Mouse (Mus musculus) CH12.LX (cell line): ENCODE results near the gene Tm9sf2. TPM values are rescaled to one million over a fixed set of nuclear protein-coding genes. Genes with fewer than 3 reads are reported as not detected.

Experiments used
- DNase-seq: peaks from one replicate; pipeline ENCODE4 v3.0.0-alpha.2; 2013; ENCODE audit errors: extremely low read depth
- H3K27ac ChIP-seq: 2 replicates; pipeline ENCODE4 v1.5.1; 2012; ENCODE audit warnings: low read depth, mild to moderate bottlenecking, control low read depth, moderate library complexity; ENCODE audit not compliant: insufficient read depth
- H3K27me3 ChIP-seq: replicated peaks from 2 replicates; pipeline ENCODE3; 2012; ENCODE audit warnings: inconsistent platforms
- H3K36me3 ChIP-seq, 2 experiments: replicated peaks in 1 of 2; 2 replicates each; pipeline versions ENCODE3 to v1.6.1; 2012; ENCODE audit warnings: inconsistent platforms in 1 of 2, low read length in 1 of 2, mild to moderate bottlenecking in 1 of 2, mixed read lengths in 1 of 2, moderate library complexity in 1 of 2; ENCODE audit not compliant: control insufficient read depth in 1 of 2, insufficient read depth in 1 of 2
- H3K4me1 ChIP-seq, 2 experiments: 2 replicates each; pipeline ENCODE4 v1.6.1; 2012; ENCODE audit warnings: inconsistent platforms in 1 of 2, moderate library complexity in 1 of 2; ENCODE audit not compliant: insufficient read depth in 2 of 2, control insufficient read depth in 1 of 2
- H3K4me2 ChIP-seq: 2 replicates; pipeline ENCODE4 v1.6.1; 2012; ENCODE audit warnings: low read depth, mild to moderate bottlenecking, control low read depth; ENCODE audit not compliant: poor library complexity, insufficient read depth, severe bottlenecking
- H3K4me3 ChIP-seq, 3 experiments: fragments of 150-350 bp in 1 of 3; sonication (generic) in 1 of 3; replicated peaks in 1 of 3; 2 replicates each; pipeline versions ENCODE3 to v1.5.1; 2011 to 2012; ENCODE audit warnings: low read depth in 2 of 3, low read length in 2 of 3, mild to moderate bottlenecking in 2 of 3, moderate library complexity in 2 of 3, control low read depth in 1 of 3, improper control_type of control experiment in 1 of 3, inconsistent platforms in 1 of 3, mixed read lengths in 1 of 3; ENCODE audit not compliant: poor library complexity in 1 of 3
- H3K79me2 ChIP-seq: replicated peaks from 2 replicates; pipeline ENCODE4 v1.6.1; 2012; ENCODE audit warnings: mild to moderate bottlenecking, moderate library complexity; ENCODE audit not compliant: control insufficient read depth, poor library complexity, insufficient read depth, severe bottlenecking; ENCODE audit errors: extremely low read depth
- H3K9ac ChIP-seq: 2 replicates; pipeline ENCODE4 v1.6.1; 2012; ENCODE audit warnings: low read depth, mild to moderate bottlenecking, control low read depth, moderate library complexity; ENCODE audit not compliant: insufficient read depth
- H3K9me3 ChIP-seq: replicated peaks from 2 replicates; pipeline ENCODE3; 2012; ENCODE audit warnings: low read length, inconsistent platforms, mixed read lengths
- BHLHE40 ChIP-seq: IDR thresholded peaks from 2 replicates; pipeline ENCODE4 v1.6.1; 2011; ENCODE audit warnings: mild to moderate bottlenecking, low read depth, low read length, improper control_type of control experiment
- CHD1 ChIP-seq: IDR thresholded peaks from 2 replicates; pipeline ENCODE4 v1.6.1; 2012; ENCODE audit warnings: low read depth, low read length, improper control_type of control experiment, inconsistent platforms
- E2F4 ChIP-seq: IDR thresholded peaks from 2 replicates; pipeline ENCODE4 v1.6.1; 2011; ENCODE audit warnings: low read depth, low read length, improper control_type of control experiment; ENCODE audit not compliant: insufficient replicate concordance
- ELF1 ChIP-seq: IDR thresholded peaks from 2 replicates; pipeline ENCODE4 v1.6.1; 2014; ENCODE audit warnings: low read depth, mild to moderate bottlenecking, inconsistent platforms, low read length, improper control_type of control experiment
- EP300 ChIP-seq: IDR thresholded peaks from 2 replicates; pipeline ENCODE4 v1.6.1; 2011; ENCODE audit warnings: low read length, improper control_type of control experiment
- HCFC1 ChIP-seq: IDR thresholded peaks from 2 replicates; pipeline ENCODE4 v1.6.1; 2012; ENCODE audit warnings: low read depth, mild to moderate bottlenecking, inconsistent platforms, low read length, improper control_type of control experiment
- IRF4 ChIP-seq: IDR thresholded peaks from 2 replicates; pipeline ENCODE4 v1.6.1; 2014; ENCODE audit warnings: low read depth, mild to moderate bottlenecking, inconsistent platforms, low read length, improper control_type of control experiment
- JUN ChIP-seq: IDR thresholded peaks from 2 replicates; pipeline ENCODE4 v1.6.1; 2011; ENCODE audit warnings: low read depth, mild to moderate bottlenecking, low read length, improper control_type of control experiment, moderate library complexity; ENCODE audit not compliant: insufficient read depth
- JUND ChIP-seq: conservative IDR thresholded peaks from 2 replicates; pipeline ENCODE4 v1.6.1; 2011; ENCODE audit warnings: low read depth, low read length, improper control_type of control experiment
- KAT2A ChIP-seq: IDR thresholded peaks from 2 replicates; pipeline ENCODE4 v1.6.1; 2012; ENCODE audit warnings: low read length, improper control_type of control experiment, inconsistent platforms; ENCODE audit not compliant: insufficient replicate concordance
- MAX ChIP-seq: IDR thresholded peaks from 2 replicates; pipeline ENCODE4 v1.6.1; 2011; ENCODE audit warnings: low read length, improper control_type of control experiment
- NELFE ChIP-seq: IDR thresholded peaks from 2 replicates; pipeline ENCODE4 v1.6.1; 2011; ENCODE audit warnings: low read depth, low read length, improper control_type of control experiment
- PAX5 ChIP-seq: IDR thresholded peaks from 2 replicates; pipeline ENCODE4 v1.6.1; 2012; ENCODE audit warnings: low read length, inconsistent platforms, mixed read lengths
- POLR2AphosphoS2 ChIP-seq: IDR thresholded peaks from 2 replicates; pipeline ENCODE4 v1.6.1; 2011; ENCODE audit warnings: low read depth, low read length, improper control_type of control experiment
- RAD21 ChIP-seq: IDR thresholded peaks from 2 replicates; pipeline ENCODE4 v1.6.1; 2011; ENCODE audit warnings: low read depth, mild to moderate bottlenecking, low read length, improper control_type of control experiment, moderate library complexity
- RCOR1 ChIP-seq: conservative IDR thresholded peaks from 2 replicates; pipeline ENCODE4 v1.6.1; 2012; ENCODE audit warnings: low read depth, mild to moderate bottlenecking, inconsistent platforms, low read length, improper control_type of control experiment
- SIN3A ChIP-seq: IDR thresholded peaks from 2 replicates; pipeline ENCODE4 v1.6.1; 2012; ENCODE audit warnings: low read length, improper control_type of control experiment, inconsistent platforms
- TBP ChIP-seq: conservative IDR thresholded peaks from 2 replicates; pipeline ENCODE4 v1.6.1; 2011; ENCODE audit warnings: low read depth, low read length, improper control_type of control experiment
- USF2 ChIP-seq: conservative IDR thresholded peaks from 2 replicates; pipeline ENCODE4 v1.6.1; 2011; ENCODE audit warnings: low read depth, low read length, improper control_type of control experiment
- ZC3H11A ChIP-seq: IDR thresholded peaks from 2 replicates; pipeline ENCODE4 v1.6.1; 2012; ENCODE audit warnings: low read depth, mild to moderate bottlenecking, inconsistent platforms, low read length, improper control_type of control experiment
- ZKSCAN1 ChIP-seq: IDR thresholded peaks from 2 replicates; pipeline ENCODE4 v1.6.1; 2012; ENCODE audit warnings: low read depth, inconsistent platforms, low read length, improper control_type of control experiment, borderline replicate concordance
- ZMIZ1 ChIP-seq: IDR thresholded peaks from 2 replicates; pipeline ENCODE4 v1.6.1; 2012; ENCODE audit warnings: low read depth, mild to moderate bottlenecking, inconsistent platforms, low read length, improper control_type of control experiment
- ZNF384 ChIP-seq: IDR thresholded peaks from 2 replicates; pipeline ENCODE4 v1.6.1; 2012; ENCODE audit warnings: low read depth, low read length, improper control_type of control experiment, inconsistent platforms
- dilution Hi-C: fragments of 300-500 bp; cut with MboI; formaldehyde crosslinking; loops from 2 replicates; pipeline ENCODE4 v1.14.3; 2020; ENCODE audit warnings: low sequenced_read_pairs; ENCODE audit not compliant: extremely low pct_unique_long_range_greater_than_20kb, extremely low pct_ligation_motif_present
- in situ Hi-C: fragments of 300-500 bp; cut with MboI; formaldehyde crosslinking; loops from 3 replicates; pipeline ENCODE4 v1.14.3; 2019; ENCODE audit warnings: low sequenced_read_pairs, low pct_ligation_motif_present, low pct_unique_long_range_greater_than_20kb, mixed read lengths
- polyA plus RNA-seq: library from polyadenylated mRNA; unstranded; fragments of >175 nt; gene quantifications from 2 replicates; pipeline ENCODE4 v1.2.1, GENCODE M21; 2012; ENCODE audit warnings: low read depth; ENCODE audit not compliant: insufficient read length
- total RNA-seq, 2 experiments: library from RNA; depleted of rRNA; stranded (reverse); fragments of 300-350 nt in 1 of 2; fragments of >200 nt in 1 of 2; gene quantifications; 2 replicates each; pipeline ENCODE4 v1.2.3; 2012 to 2014

Tm9sf2 gene
- total and polyA plus RNA-seq, 3 experiments, result 49.2 to 108 (median 85.5) TPM

GRCm38 (mm10) chr14:122068801-122069695 lies 37.8 kb upstream of the Tm9sf2 start:
- dilution Hi-C loops (no loop called here), in situ Hi-C loops (loop anchor here (10.0 kb wide), 1 partner anchor 106 kb away; no protein-coding TSS in a partner anchor)
- H3K4me2 ChIP-seq, result no peak overlapping the region
- no peaks in the 10 kb centered on the region for H3K79me2 ChIP-seq
- TF ChIP-seq IRF4 (no peak), JUND (no peak), RAD21 (peak; percentile 7; the same call in 1 of the 2 replicates), POLR2AphosphoS2 (no peak)
- peaks cover 4% of the 10 kb centered on the region for H3K9me3 ChIP-seq
- no peak for DNase-seq
- no peaks in the 10 kb centered on the region for H3K36me3 ChIP-seq
- H3K9ac ChIP-seq, result no peak overlapping the region
- H3K27ac ChIP-seq, result no peak overlapping the region
- peaks cover 41 to 95% of the 10 kb centered on the region in 2 experiments for H3K4me1 ChIP-seq
- no peaks in the 10 kb centered on the region for H3K27me3 ChIP-seq
- no peak overlapping the region for H3K4me3 ChIP-seq

GRCm38 (mm10) chr14:122069948-122070347 lies 36.9 kb upstream of the Tm9sf2 start:
- no peaks in the 10 kb centered on the region for H3K36me3 ChIP-seq
- TF ChIP-seq USF2, result no peak
- TF ChIP-seq ZC3H11A, result no peak
- H3K9ac ChIP-seq, result no peak overlapping the region
- no peak overlapping the region for H3K27ac ChIP-seq
- in situ Hi-C loops, result loop anchor here (5.0 to 10.0 kb wide), 2 partner anchors 37 to 105 kb away; partner anchors contain the start of gene Tm9sf2
- peaks cover 39 to 95% of the 10 kb centered on the region in 2 experiments for H3K4me1 ChIP-seq
- H3K4me2 ChIP-seq, result no peak overlapping the region
- H3K27me3 ChIP-seq, result no peaks in the 10 kb centered on the region
- no peak overlapping the region for H3K4me3 ChIP-seq
- peaks cover 4% of the 10 kb centered on the region for H3K9me3 ChIP-seq
- DNase-seq, result no peak
- dilution Hi-C loops, result no loop called here
- no peaks in the 10 kb centered on the region for H3K79me2 ChIP-seq

DNA sequence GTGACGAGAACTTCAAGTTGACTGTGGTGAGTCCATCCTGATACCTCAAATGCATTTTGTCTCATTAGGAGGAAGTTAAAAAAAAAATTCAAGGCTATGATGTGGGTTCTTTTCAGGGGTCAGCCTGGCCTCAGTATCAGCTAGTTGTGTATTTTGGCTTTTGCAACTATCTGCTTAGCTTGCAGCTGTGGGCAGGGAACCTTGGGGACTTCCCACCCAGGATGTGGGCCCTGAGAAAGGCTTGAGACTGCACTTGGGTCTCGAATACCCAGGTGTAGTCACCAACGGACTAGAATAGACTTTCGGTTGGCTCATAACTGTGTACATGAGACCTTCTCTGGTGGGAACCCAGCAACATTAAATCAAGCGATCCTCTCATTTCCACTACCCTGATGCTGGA lies 33.4 kb upstream of the Tm9sf2 start:
- in situ Hi-C loops, result loop anchor here (5.0 kb wide), 1 partner anchor 34 kb away; the partner anchor contains the start of gene Tm9sf2
- H3K27ac ChIP-seq, result peak overlapping the region; percentile 95
- TF ChIP-seq CHD1 (no peak), ZNF384 (peak; percentile 83), KAT2A (no peak), IRF4 (peak; percentile 84), EP300 (peak; percentile 88), ELF1 (no peak), RAD21 (no peak), RCOR1 (no peak), NELFE (no peak), HCFC1 (no peak), JUND (no peak), PAX5 (no peak), ZKSCAN1 (no peak), BHLHE40 (peak; percentile 45; the same call in 1 of the 2 replicates), E2F4 (no peak), JUN (peak; percentile 9; the same call in 1 of the 2 replicates), ZMIZ1 (no peak), USF2 (no peak), POLR2AphosphoS2 (no peak), SIN3A (0 out of 2 replicates have a peak, but pooled peaks have one; percentile 54), TBP (peak; percentile 77), MAX (no peak)

More for the DNA sequence above, 33.4 kb upstream of the Tm9sf2 start:
- peaks cover 27 to 92% of the 10 kb centered on the region in 2 experiments for H3K4me1 ChIP-seq
- DNase-seq, result peak; percentile 81
- H3K4me2 ChIP-seq, result peak overlapping the region; percentile 80
- dilution Hi-C loops, result no loop called here
- H3K4me3 ChIP-seq, result no peak overlapping the region
- H3K27me3 ChIP-seq, result no peaks in the 10 kb centered on the region
- no peaks in the 10 kb centered on the region for H3K36me3 ChIP-seq
- no peaks in the 10 kb centered on the region for H3K79me2 ChIP-seq
- H3K9me3 ChIP-seq, result no peaks in the 10 kb centered on the region
- H3K9ac ChIP-seq, result peak overlapping the region; percentile 75
